Mouse (Mus musculus): ENCODE data around the gene Chst3. TPM values are rescaled to one million over a fixed set of nuclear protein-coding genes. Genes with fewer than 3 reads are reported as not detected.

Gene Chst3
- 0.23 TPM for polyA plus RNA-seq (2017; shearing (Covaris generic))

GRCm38 (mm10) chr10:60218591-60219499 lies at the start of gene Chst3:
TSS of gene Chst3 (minus strand) at chr10:60219260.

Other genes with a start within 250 kb of the Chst3 start
- 51.7 TPM for gene Ascc1, start 216.5 kb downstream of the Chst3 start, polyA plus RNA-seq (2017; shearing (Covaris generic))
- 121 TPM for gene Anapc16, start 216.1 kb downstream of the Chst3 start, polyA plus RNA-seq (2017; shearing (Covaris generic))
- gene Spock2, start 113.0 kb downstream of the Chst3 start, polyA plus RNA-seq (2017; shearing (Covaris generic)), result 9.2 TPM
- gene Psap, start 58.4 kb upstream of the Chst3 start, polyA plus RNA-seq (2017; shearing (Covaris generic)), result 434 TPM
- gene Vsir, start 127.6 kb upstream of the Chst3 start, polyA plus RNA-seq (2017; shearing (Covaris generic)), result 261 TPM
- 1.9 TPM for gene Gm17455, start 180.5 kb upstream of the Chst3 start, polyA plus RNA-seq (2017; shearing (Covaris generic))